Mouse (Mus musculus) right cerebral cortex, postnatal 14 days (tissue): ENCODE measurements around the gene Mfsd9.

Experiments
- DNase-seq: peaks from one replicate; pipeline ENCODE4 v3.0.0; 2022

Mfsd9 gene

GRCm38 (mm10) chr1:40790324-40791141, at the start of gene Mfsd9:
Mfsd9 (minus strand) TSS chr1:40790687.
- peak; percentile 89 for DNase-seq

DNA sequence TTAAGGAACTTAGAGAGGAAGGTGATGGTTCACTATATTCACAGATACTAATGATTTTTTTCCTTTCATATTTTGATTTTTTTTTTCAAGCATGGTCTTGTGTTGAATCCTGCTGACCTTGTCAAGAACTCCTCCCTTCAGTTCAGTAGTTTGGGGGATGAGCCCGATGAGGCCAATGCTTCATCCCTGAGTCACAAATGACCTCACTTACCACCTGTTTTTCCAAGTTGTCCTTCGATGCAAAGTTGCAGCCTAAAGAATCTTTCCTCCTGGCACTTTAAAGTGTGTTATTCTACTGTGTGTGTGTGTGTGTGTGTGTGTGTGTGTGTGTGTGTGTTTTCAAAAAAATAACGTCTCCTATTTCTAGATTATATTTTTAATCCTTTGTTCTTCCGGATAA, 45.0 kb upstream of the Mfsd9 start:
- DNase-seq, result no peak

DNA sequence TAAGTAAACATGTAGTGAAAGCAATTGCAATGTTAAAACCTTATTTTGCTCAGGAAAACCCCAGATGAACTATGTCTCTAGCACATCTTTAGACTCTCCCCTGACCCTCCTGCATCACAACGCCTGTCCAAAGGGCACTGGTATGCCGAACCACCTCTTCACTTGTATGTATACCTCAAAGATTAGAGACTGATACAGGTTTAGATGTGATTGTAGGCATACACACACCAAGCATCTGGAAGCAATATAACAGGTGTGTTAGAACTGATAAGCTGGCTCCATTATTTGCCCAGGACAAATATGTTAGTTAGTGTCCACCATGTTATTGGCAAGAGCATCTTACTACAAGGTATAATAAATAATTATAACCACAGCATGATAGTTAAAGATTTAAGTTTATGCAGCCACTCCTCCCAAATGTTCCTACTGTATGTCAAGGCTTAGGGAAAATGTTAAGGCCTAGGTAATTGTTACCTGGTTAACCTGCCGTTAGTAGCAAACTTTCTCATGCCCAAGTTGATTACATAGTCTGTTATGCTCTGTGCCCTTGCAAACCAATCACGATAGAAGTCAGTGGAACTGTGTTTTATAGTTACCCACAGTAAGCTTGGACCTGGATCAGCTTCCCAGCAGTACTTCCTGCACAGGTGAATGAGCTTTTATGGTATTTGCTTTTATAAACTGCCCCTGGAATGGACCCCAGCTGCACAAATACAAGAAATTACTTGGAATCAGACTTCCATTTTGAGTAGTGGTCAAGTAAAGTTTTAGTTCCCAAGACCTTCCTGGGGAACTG, 40.4 kb upstream of the Mfsd9 start:
- DNase-seq, result no peak

GRCm38 (mm10) chr1:40829213-40829914, 38.9 kb upstream of the Mfsd9 start:
- DNase-seq, result no peak

DNA sequence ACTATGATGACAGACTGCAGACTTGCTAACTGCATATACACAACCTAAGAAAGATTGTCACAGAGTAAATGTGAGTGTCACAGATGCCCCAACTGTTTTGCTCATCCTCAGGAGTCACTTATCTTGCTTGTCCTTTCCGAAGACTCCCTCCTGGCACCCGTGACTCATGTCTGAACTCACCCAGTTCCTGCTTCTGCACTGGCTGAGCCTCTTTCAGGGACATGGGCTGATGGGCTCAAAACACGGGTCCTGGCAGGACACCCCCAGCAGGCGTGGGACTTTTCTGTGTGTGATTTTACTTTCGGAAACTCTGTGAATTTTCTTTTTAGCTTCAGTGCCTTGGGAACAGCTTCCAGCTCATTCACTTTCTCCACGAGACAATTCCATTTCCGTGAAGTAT, 35.3 kb upstream of the Mfsd9 start:
- no peak for DNase-seq

- DNase-seq, result no peak
Measured at GRCm38 (mm10) chr1:40824936-40825335, 34.4 kb upstream of the Mfsd9 start.

DNA sequence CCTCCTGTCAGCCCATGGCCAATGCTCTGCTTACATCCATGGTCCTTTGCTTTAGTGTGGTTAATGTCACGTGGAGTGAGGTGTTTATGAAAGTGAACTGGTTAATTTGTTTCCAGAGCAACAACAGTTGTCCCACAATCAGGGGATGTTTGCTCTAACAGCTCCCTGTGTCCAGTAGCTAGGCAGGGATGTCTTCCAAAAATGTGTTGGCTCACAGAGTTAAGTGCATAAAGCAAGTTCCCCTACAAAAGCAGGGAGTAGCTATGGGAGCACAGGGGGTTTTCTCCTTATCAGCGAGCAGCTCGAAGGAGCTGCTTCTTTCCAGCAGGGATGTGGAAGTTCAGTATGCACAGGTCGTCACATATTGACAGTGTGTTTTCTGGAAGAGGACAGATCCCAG, 34.0 kb upstream of the Mfsd9 start:
- DNase-seq, result no peak

GRCm38 (mm10) chr1:40815071-40815845, 24.8 kb upstream of the Mfsd9 start:
- DNase-seq, result no peak

DNA sequence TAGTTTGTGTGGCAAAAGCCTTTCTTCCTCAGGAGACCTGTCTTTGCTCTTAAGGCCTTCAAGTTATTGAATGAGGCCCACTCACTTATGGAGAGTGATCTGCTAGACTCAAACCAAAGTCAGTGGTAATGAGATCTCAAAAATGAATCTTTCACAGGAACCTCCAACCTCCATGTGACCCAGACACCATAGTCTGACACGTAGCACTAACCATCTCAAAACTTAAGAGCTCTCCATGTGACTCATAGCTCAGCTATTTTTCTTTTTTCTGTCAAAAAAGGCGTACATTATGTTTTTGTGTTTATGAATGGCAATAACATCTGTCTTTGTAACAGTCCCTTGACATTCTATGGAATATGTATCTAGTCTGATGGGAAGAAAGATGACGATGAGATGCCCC, 18.2 kb upstream of the Mfsd9 start:
- DNase-seq, result no peak

GRCm38 (mm10) chr1:40805891-40806290, 15.4 kb upstream of the Mfsd9 start:
- DNase-seq, result no peak

DNA sequence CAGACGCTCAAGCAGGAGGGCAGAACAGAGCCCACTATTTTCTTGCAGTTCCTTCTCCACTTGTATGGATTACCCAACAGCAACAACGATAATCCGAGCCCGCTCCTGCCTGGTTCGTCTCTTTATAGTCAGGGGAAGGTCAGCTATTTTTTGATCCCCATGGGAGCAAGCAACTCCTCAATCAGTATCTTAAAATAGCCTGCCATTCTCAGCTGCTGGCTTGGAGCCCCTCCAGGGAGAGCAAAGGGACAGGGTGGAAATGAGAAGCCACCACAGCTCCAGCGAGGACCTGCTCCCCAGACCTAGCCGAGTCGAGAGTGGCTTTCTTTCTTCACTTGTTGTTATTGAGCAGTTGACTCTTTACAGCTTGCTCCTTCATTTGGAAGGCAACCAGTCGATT, 14.9 kb upstream of the Mfsd9 start, which contains the start of gene Tmem182:
TSS of gene Tmem182 (plus strand) at position 251 of the 400 bp plus-strand sequence.
- DNase-seq, result no peak

DNA sequence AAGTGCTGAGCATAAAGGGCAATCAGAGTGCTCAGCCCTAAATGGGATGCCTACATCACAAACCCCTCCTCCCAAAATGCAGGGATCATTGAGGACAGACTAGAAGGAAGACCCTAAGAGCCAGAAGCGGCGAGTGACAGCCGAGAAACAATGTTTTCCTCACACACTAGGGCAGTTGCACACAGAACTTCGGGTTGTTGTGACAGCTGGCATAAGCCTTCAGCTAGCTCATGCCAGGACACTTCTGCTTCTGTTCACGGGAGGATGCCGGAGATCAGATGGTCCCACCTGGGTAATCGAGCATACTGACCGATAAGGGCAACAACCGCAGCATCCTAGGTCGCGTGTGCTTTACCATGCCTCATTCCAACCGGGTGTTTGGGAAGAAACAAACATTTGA, 13.6 kb upstream of the Mfsd9 start:
- DNase-seq, result no peak

- peak; percentile 29 for DNase-seq
Measured at GRCm38 (mm10) chr1:40802759-40803158, 12.3 kb upstream of the Mfsd9 start.

GRCm38 (mm10) chr1:40800908-40801307, 10.4 kb upstream of the Mfsd9 start:
- no peak for DNase-seq

- DNase-seq, result no peak
Measured at GRCm38 (mm10) chr1:40799121-40799520, 8.6 kb upstream of the Mfsd9 start.

DNA sequence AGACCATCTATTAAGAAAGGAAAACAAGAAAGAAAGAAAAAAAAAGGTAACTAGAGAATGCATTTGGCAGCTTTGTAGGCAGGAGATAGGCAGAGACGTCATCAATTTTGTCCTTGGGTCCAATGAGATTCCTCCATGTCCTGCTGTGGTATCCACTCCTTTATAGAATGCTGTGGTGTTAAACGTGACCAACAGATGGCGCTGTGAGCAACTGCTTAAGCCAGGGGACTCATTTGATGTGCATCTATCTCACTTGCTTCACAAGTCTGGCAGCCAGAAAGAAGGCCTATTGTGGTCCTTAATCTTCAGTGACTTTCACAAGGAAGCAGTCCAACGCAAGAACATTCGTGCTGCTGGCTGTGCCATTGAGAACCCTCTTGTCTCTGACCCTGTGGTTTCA, 6.9 kb upstream of the Mfsd9 start:
- peak; percentile 67 for DNase-seq

DNA sequence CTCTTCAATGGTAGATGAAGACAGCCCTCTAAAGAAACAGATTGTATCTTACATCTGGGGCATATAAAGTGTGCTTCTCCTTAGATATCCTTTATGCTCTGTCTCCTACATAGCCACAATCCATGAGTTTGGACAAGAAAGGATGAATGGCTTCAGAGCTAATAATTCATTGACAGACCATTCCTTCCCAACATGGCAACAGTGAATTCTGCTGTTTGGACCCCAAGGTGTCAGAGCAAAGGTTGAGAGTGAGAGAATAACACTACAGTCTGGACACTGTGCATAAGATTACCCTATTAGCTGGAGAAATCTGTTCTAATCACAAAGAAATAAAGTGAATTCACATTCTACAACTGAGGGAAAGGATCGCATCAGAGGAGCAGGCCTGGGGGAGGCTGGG, 5.0 kb upstream of the Mfsd9 start:
- no peak for DNase-seq

GRCm38 (mm10) chr1:40789666-40790233, 737 bp downstream of the Mfsd9 start:
- DNase-seq, result no peak

DNA sequence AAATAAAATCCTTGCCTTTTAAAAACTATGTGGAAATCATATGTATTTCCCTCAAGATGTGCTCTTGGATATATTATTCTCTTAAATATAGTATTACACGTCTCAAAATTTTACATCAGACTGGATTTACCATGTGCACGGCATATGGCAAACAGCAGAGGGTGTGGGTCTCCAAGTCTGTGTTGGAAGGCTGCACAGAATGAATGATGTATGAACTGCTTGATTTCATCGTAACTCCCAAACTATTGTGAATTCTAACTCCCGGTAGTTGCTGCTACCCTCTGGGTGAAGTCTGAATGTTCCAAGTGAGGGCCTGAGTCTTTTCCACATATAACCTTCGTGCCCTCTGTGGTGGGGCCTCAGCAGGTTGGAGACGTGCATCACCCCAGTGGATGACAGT, 1.5 kb downstream of the Mfsd9 start:
- no peak for DNase-seq

DNA sequence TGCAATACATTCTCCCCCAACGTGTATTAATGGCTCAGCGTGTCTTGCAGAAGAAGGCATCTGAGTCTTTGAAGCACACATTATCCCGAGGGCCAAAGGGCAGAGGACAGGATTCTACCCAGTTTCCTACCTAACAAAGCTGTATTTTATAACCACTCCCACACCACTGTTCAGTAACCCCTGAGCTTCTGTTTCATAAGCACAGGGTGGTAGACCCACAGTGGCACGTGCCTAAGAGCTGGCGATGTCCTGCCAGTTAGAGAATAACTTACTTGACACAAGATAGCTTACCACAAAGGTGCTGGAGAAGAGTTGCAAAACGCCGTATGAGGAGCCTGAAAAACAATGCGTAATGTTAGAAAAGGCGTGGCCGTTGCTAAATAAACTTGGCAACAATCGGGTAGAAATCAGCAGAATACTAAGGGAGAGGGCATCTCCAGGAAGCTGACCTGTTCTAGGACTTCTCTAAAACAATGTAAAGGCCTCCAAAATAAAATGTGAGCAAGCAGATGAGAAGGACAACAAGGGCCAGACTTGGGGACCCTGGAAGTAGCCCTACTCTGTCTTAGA, 4.5 kb downstream of the Mfsd9 start:
- no peak for DNase-seq

- DNase-seq, result no peak
Measured at GRCm38 (mm10) chr1:40784306-40784705, 6.2 kb downstream of the Mfsd9 start.

DNA sequence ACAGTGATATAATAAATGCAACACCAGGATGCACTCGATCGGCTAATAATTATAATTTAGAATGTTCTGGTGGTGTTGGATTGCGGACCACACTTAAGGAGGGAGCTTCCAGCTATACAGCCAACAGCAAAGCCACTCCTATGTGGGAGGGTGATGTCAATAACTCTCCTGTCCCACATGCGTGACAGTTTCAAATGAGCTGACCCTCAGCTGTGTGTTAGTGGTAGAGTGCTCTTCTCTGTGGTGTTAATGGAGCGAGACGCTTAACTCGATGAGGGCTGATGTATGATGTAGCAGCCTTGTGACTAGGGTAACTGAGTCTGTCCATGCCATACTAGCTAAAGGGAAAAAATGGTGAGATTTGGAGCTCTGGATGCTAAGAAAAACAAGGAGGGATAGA, 7.0 kb downstream of the Mfsd9 start:
- no peak for DNase-seq
